Mouse (Mus musculus): ENCODE data around the gene Sccpdh. TPM values are rescaled to one million over a fixed set of nuclear protein-coding genes. Genes with fewer than 3 reads are reported as not detected.

Sccpdh gene
- polyA plus RNA-seq, 1 experiment from 2014 or later: 76.7 TPM

- H3K4me3 ChIP-seq (ENCODE audit: low read length): no peak overlapping the region
- ATAC-seq (ENCODE audit: low read depth): no peak
- no peak overlapping the region for H3K9ac ChIP-seq (ENCODE audit: low read length)
- WGBS: 76% methylated on average over 6 of the region's 6 CpGs
- peaks cover 13% of the 10 kb centered on the region for H3K36me3 ChIP-seq (ENCODE audit: control insufficient read depth, insufficient read depth, low read length)
- no peak overlapping the region for H3K4me2 ChIP-seq (ENCODE audit: low read depth, low read length)
- H3K4me1 ChIP-seq (replicated peaks; ENCODE audit: control insufficient read depth, insufficient read depth, low read length): no peaks in the 10 kb centered on the region
- no peak overlapping the region for H3K27ac ChIP-seq (ENCODE audit: low read length)
- H3K9me3 ChIP-seq (ENCODE audit: control insufficient read depth, low read length): no peaks in the 10 kb centered on the region
- H3K27me3 ChIP-seq (ENCODE audit: control insufficient read depth, insufficient read depth, low read depth, low read length): no peaks in the 10 kb centered on the region
Observed at GRCm38 (mm10) chr1:179686348-179686747, 18.3 kb downstream of the Sccpdh start.

DNA sequence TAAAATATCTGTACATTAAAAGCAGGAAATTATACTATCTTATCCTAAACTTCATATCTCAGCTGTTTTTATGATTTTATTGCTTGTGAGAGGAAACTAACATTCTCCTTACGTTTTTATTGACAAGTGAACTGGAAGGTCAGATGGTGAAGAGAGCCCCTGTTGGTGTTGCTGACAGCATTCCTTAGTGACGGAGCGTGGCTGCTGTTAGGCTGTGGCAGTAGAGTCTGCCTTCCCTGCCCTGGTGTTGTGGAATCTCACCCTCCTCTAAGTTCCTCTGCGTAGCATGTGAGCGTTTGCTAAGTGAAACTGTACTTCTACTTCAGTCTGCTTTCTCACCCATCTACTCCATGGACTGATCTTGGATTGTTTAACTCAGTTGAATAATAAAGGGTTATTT lies 18.8 kb downstream of the Sccpdh start:
- Histone ChIP-seq H3K4me2 (ENCODE audit: low read depth, low read length) (no peak overlapping the region), H3K36me3 (ENCODE audit: control insufficient read depth, insufficient read depth, low read length) (peaks cover 13% of the 10 kb centered on the region), H3K9me3 (ENCODE audit: control insufficient read depth, low read length) (no peaks in the 10 kb centered on the region), H3K4me1 (replicated peaks; ENCODE audit: control insufficient read depth, insufficient read depth, low read length) (no peaks in the 10 kb centered on the region), H3K4me3 (ENCODE audit: low read length) (no peak overlapping the region), H3K27ac (ENCODE audit: low read length) (no peak overlapping the region), H3K27me3 (ENCODE audit: control insufficient read depth, insufficient read depth, low read depth, low read length) (no peaks in the 10 kb centered on the region), H3K9ac (ENCODE audit: low read length) (no peak overlapping the region)
- WGBS: 66% methylated on average over 5 of the region's 5 CpGs
- no peak for ATAC-seq (ENCODE audit: low read depth)

- Histone ChIP-seq H3K9ac (ENCODE audit: low read length) (no peak overlapping the region), H3K27ac (ENCODE audit: low read length) (no peak overlapping the region), H3K9me3 (ENCODE audit: control insufficient read depth, low read length) (no peaks in the 10 kb centered on the region), H3K4me2 (ENCODE audit: low read depth, low read length) (no peak overlapping the region), H3K27me3 (ENCODE audit: control insufficient read depth, insufficient read depth, low read depth, low read length) (no peaks in the 10 kb centered on the region), H3K36me3 (ENCODE audit: control insufficient read depth, insufficient read depth, low read length) (peaks cover 13% of the 10 kb centered on the region), H3K4me3 (ENCODE audit: low read length) (no peak overlapping the region), H3K4me1 (replicated peaks; ENCODE audit: control insufficient read depth, insufficient read depth, low read length) (no peaks in the 10 kb centered on the region)
- WGBS: 76% methylated on average over 1 of the region's 1 CpGs
- ATAC-seq (ENCODE audit: low read depth): no peak
Observed at GRCm38 (mm10) chr1:179687305-179687704, 19.3 kb downstream of the Sccpdh start.

- no peak for ATAC-seq (ENCODE audit: low read depth)
- Histone ChIP-seq H3K9ac (ENCODE audit: low read length) (no peak overlapping the region), H3K36me3 (ENCODE audit: control insufficient read depth, insufficient read depth, low read length) (peaks cover 11% of the 10 kb centered on the region), H3K9me3 (ENCODE audit: control insufficient read depth, low read length) (no peaks in the 10 kb centered on the region), H3K27me3 (ENCODE audit: control insufficient read depth, insufficient read depth, low read depth, low read length) (no peaks in the 10 kb centered on the region), H3K4me1 (replicated peaks; ENCODE audit: control insufficient read depth, insufficient read depth, low read length) (no peaks in the 10 kb centered on the region), H3K4me3 (ENCODE audit: low read length) (no peak overlapping the region), H3K27ac (ENCODE audit: low read length) (no peak overlapping the region), H3K4me2 (ENCODE audit: low read depth, low read length) (no peak overlapping the region)
- WGBS: 92% methylated on average over 2 of the region's 3 CpGs
Observed at GRCm38 (mm10) chr1:179687966-179688365, 20.0 kb downstream of the Sccpdh start.

GRCm38 (mm10) chr1:179688415-179688814 lies 20.4 kb downstream of the Sccpdh start:
- H3K4me3 ChIP-seq (ENCODE audit: low read length): no peak overlapping the region
- H3K27ac ChIP-seq (ENCODE audit: low read length): no peak overlapping the region
- H3K36me3 ChIP-seq (ENCODE audit: control insufficient read depth, insufficient read depth, low read length): peaks cover 9% of the 10 kb centered on the region
- H3K4me2 ChIP-seq (ENCODE audit: low read depth, low read length): no peak overlapping the region
- no peak overlapping the region for H3K9ac ChIP-seq (ENCODE audit: low read length)
- H3K27me3 ChIP-seq (ENCODE audit: control insufficient read depth, insufficient read depth, low read depth, low read length): no peaks in the 10 kb centered on the region
- H3K9me3 ChIP-seq (ENCODE audit: control insufficient read depth, low read length): no peaks in the 10 kb centered on the region
- 78% methylated on average over 6 of the region's 6 CpGs for WGBS
- H3K4me1 ChIP-seq (replicated peaks; ENCODE audit: control insufficient read depth, insufficient read depth, low read length): no peaks in the 10 kb centered on the region
- ATAC-seq (ENCODE audit: low read depth): no peak

- WGBS: 74% methylated on average over 5 of the region's 5 CpGs
- Histone ChIP-seq H3K9ac (ENCODE audit: low read length) (no peak overlapping the region), H3K36me3 (ENCODE audit: control insufficient read depth, insufficient read depth, low read length) (peaks cover 9% of the 10 kb centered on the region), H3K4me3 (ENCODE audit: low read length) (no peak overlapping the region), H3K9me3 (ENCODE audit: control insufficient read depth, low read length) (no peaks in the 10 kb centered on the region), H3K4me2 (ENCODE audit: low read depth, low read length) (no peak overlapping the region), H3K27ac (ENCODE audit: low read length) (no peak overlapping the region), H3K27me3 (ENCODE audit: control insufficient read depth, insufficient read depth, low read depth, low read length) (no peaks in the 10 kb centered on the region), H3K4me1 (replicated peaks; ENCODE audit: control insufficient read depth, insufficient read depth, low read length) (no peaks in the 10 kb centered on the region)
- no peak for ATAC-seq (ENCODE audit: low read depth)
Observed at GRCm38 (mm10) chr1:179688914-179689313, 20.9 kb downstream of the Sccpdh start.

DNA sequence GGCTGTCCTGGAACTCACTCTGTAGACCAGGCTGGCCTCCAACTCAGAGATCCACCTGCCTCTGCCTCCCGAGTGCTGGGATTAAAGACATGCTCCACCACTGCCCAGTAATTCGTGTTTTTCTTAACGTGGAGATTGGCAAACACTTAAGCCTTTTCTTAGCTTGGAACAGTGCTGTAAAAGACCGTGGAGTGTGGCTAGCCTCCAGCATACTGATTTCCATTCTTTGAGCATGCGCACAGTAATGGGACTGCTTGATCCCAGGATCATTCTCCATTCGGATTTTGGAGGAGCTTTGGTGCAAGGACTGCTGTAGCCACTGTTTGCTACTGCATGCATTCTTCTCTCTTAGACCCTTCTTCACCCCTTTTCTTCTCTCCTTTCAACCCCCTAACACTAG lies 21.5 kb downstream of the Sccpdh start:
- H3K4me1 ChIP-seq (replicated peaks; ENCODE audit: control insufficient read depth, insufficient read depth, low read length): no peaks in the 10 kb centered on the region
- no peak overlapping the region for H3K9ac ChIP-seq (ENCODE audit: low read length)
- H3K4me2 ChIP-seq (ENCODE audit: low read depth, low read length): no peak overlapping the region
- H3K36me3 ChIP-seq (ENCODE audit: control insufficient read depth, insufficient read depth, low read length): peaks cover 9% of the 10 kb centered on the region
- H3K27me3 ChIP-seq (ENCODE audit: control insufficient read depth, insufficient read depth, low read depth, low read length): no peaks in the 10 kb centered on the region
- WGBS: 72% methylated on average over 6 of the region's 6 CpGs
- no peaks in the 10 kb centered on the region for H3K9me3 ChIP-seq (ENCODE audit: control insufficient read depth, low read length)
- ATAC-seq (ENCODE audit: low read depth): no peak
- H3K4me3 ChIP-seq (ENCODE audit: low read length): no peak overlapping the region
- no peak overlapping the region for H3K27ac ChIP-seq (ENCODE audit: low read length)

- WGBS: 36% methylated on average over 3 of the region's 3 CpGs
- Histone ChIP-seq H3K27me3 (ENCODE audit: control insufficient read depth, insufficient read depth, low read depth, low read length) (no peaks in the 10 kb centered on the region), H3K9me3 (ENCODE audit: control insufficient read depth, low read length) (no peaks in the 10 kb centered on the region), H3K4me3 (ENCODE audit: low read length) (no peak overlapping the region), H3K4me1 (replicated peaks; ENCODE audit: control insufficient read depth, insufficient read depth, low read length) (no peaks in the 10 kb centered on the region), H3K9ac (ENCODE audit: low read length) (no peak overlapping the region), H3K36me3 (ENCODE audit: control insufficient read depth, insufficient read depth, low read length) (no peaks in the 10 kb centered on the region), H3K27ac (ENCODE audit: low read length) (no peak overlapping the region), H3K4me2 (ENCODE audit: low read depth, low read length) (no peak overlapping the region)
- ATAC-seq (ENCODE audit: low read depth): no peak
Observed at GRCm38 (mm10) chr1:179704150-179704549, 36.1 kb downstream of the Sccpdh start.

GRCm38 (mm10) chr1:179705154-179705553 lies 37.1 kb downstream of the Sccpdh start:
- Histone ChIP-seq H3K4me1 (replicated peaks; ENCODE audit: control insufficient read depth, insufficient read depth, low read length) (no peaks in the 10 kb centered on the region; the same call in 1 of the 2 replicates), H3K4me3 (ENCODE audit: low read length) (no peak overlapping the region), H3K27me3 (ENCODE audit: control insufficient read depth, insufficient read depth, low read depth, low read length) (no peaks in the 10 kb centered on the region), H3K4me2 (ENCODE audit: low read depth, low read length) (no peak overlapping the region), H3K36me3 (ENCODE audit: control insufficient read depth, insufficient read depth, low read length) (no peaks in the 10 kb centered on the region), H3K27ac (ENCODE audit: low read length) (no peak overlapping the region), H3K9me3 (ENCODE audit: control insufficient read depth, low read length) (no peaks in the 10 kb centered on the region), H3K9ac (ENCODE audit: low read length) (no peak overlapping the region)
- ATAC-seq (ENCODE audit: low read depth): no peak
- WGBS: 88% methylated on average over 6 of the region's 6 CpGs

GRCm38 (mm10) chr1:179709390-179709789 lies 41.4 kb downstream of the Sccpdh start:
- H3K27me3 ChIP-seq (ENCODE audit: control insufficient read depth, insufficient read depth, low read depth, low read length): no peaks in the 10 kb centered on the region
- 56% methylated on average over 6 of the region's 6 CpGs for WGBS

More at GRCm38 (mm10) chr1:179709390-179709789, 41.4 kb downstream of the Sccpdh start:
- Histone ChIP-seq H3K27ac (ENCODE audit: low read length) (no peak overlapping the region), H3K4me1 (replicated peaks; ENCODE audit: control insufficient read depth, insufficient read depth, low read length) (no peaks in the 10 kb centered on the region; the same call in 1 of the 2 replicates), H3K4me3 (ENCODE audit: low read length) (no peak overlapping the region), H3K9me3 (ENCODE audit: control insufficient read depth, low read length) (no peaks in the 10 kb centered on the region), H3K9ac (ENCODE audit: low read length) (no peak overlapping the region), H3K36me3 (ENCODE audit: control insufficient read depth, insufficient read depth, low read length) (no peaks in the 10 kb centered on the region), H3K4me2 (ENCODE audit: low read depth, low read length) (no peak overlapping the region)
- peak; percentile 85; the same call in 1 of the 2 replicates for ATAC-seq (ENCODE audit: low read depth)

Data from lung, embryonic 16.5 days (tissue).